Mouse (Mus musculus): ENCODE data around the gene Atp7a. TPM values are rescaled to one million over a fixed set of nuclear protein-coding genes. Genes with fewer than 3 reads are reported as not detected.

Atp7a gene
- polyA plus RNA-seq, 1 experiment from 2014 or later: 30.0 TPM

- Histone ChIP-seq H3K4me3 (ENCODE audit: low read depth, low read length) (peak within 1 kb of the TSS; percentile 52), H3K9me3 (replicated peaks; ENCODE audit: control insufficient read depth, low read length) (no peaks in the 10 kb centered on the region), H3K4me2 (ENCODE audit: low read depth, low read length) (peak within 1 kb of the TSS; percentile 23; the same call in 1 of the 2 replicates), H3K27me3 (ENCODE audit: control insufficient read depth, insufficient read depth, low read length) (no peaks in the 10 kb centered on the region), H3K27ac (replicated peaks; ENCODE audit: low read depth, low read length) (peak within 1 kb of the TSS; percentile 56; the same call in 1 of the 2 replicates), H3K36me3 (replicated peaks; ENCODE audit: control insufficient read depth, insufficient read depth, low read depth, low read length) (no peaks in the 10 kb centered on the region), H3K4me1 (ENCODE audit: control insufficient read depth, insufficient read depth, low read length) (no peaks in the 10 kb centered on the region), H3K9ac (replicated peaks; ENCODE audit: low read length) (peak within 1 kb of the TSS; percentile 66)
- DNase-seq (ENCODE audit: low spot score) (peak; percentile 92), ATAC-seq (replicated peaks; ENCODE audit: insufficient number of reproducible peaks, low FRiP score, low TSS enrichment, low read depth) (no peak; the same call in 1 of the 2 replicates)
- WGBS: 16% methylated on average over 26 of the region's 26 CpGs
Measured at GRCm38 (mm10) chrX:106015571-106016322, 11.3 kb upstream of the Atp7a start, which contains the start of gene Cox7b. TSS of gene Cox7b (plus strand) at chrX:106015700.

DNA sequence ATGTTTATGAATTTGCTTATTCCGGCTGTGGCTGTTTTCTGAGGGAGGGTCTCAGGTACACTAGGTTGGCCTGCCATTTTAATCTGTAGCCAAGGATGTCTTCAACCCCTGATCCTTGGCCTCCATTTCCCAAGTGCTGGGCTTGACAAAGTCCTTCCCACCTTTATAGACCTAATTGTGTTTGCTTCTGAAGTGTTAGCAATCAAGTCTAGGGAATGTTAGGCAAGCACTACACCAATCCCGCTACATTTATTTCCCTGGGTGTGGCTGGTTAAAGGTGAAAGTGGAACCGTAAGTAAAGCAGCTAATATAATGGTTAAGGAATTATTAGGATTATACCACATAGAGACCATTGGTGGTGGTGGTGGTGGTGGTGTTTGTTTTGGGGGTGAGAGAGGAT is 10.0 kb upstream of the Atp7a start:
- DNase-seq (ENCODE audit: low spot score): no peak
- H3K4me1 ChIP-seq (ENCODE audit: control insufficient read depth, insufficient read depth, low read length): no peaks in the 10 kb centered on the region
- H3K4me3 ChIP-seq (ENCODE audit: low read depth, low read length): no peak overlapping the region
- no peak for ATAC-seq (replicated peaks; ENCODE audit: insufficient number of reproducible peaks, low FRiP score, low TSS enrichment, low read depth)
- H3K27me3 ChIP-seq (ENCODE audit: control insufficient read depth, insufficient read depth, low read length): no peaks in the 10 kb centered on the region
- WGBS: 89% methylated on average over 3 of the region's 3 CpGs
- no peak overlapping the region for H3K9ac ChIP-seq (replicated peaks; ENCODE audit: low read length)
- no peaks in the 10 kb centered on the region for H3K9me3 ChIP-seq (replicated peaks; ENCODE audit: control insufficient read depth, low read length)
- H3K4me2 ChIP-seq (ENCODE audit: low read depth, low read length): no peak overlapping the region
- no peaks in the 10 kb centered on the region for H3K36me3 ChIP-seq (replicated peaks; ENCODE audit: control insufficient read depth, insufficient read depth, low read depth, low read length)
- no peak overlapping the region for H3K27ac ChIP-seq (replicated peaks; ENCODE audit: low read depth, low read length)

- WGBS: 91% methylated on average over 4 of the region's 4 CpGs
- Histone ChIP-seq H3K4me1 (ENCODE audit: control insufficient read depth, insufficient read depth, low read length) (no peaks in the 10 kb centered on the region), H3K27ac (replicated peaks; ENCODE audit: low read depth, low read length) (no peak overlapping the region), H3K4me3 (ENCODE audit: low read depth, low read length) (no peak overlapping the region), H3K9me3 (replicated peaks; ENCODE audit: control insufficient read depth, low read length) (no peaks in the 10 kb centered on the region), H3K9ac (replicated peaks; ENCODE audit: low read length) (no peak overlapping the region), H3K27me3 (ENCODE audit: control insufficient read depth, insufficient read depth, low read length) (no peaks in the 10 kb centered on the region), H3K4me2 (ENCODE audit: low read depth, low read length) (no peak overlapping the region), H3K36me3 (replicated peaks; ENCODE audit: control insufficient read depth, insufficient read depth, low read depth, low read length) (no peaks in the 10 kb centered on the region)
- ATAC-seq (replicated peaks; ENCODE audit: insufficient number of reproducible peaks, low FRiP score, low TSS enrichment, low read depth) (no peak), DNase-seq (ENCODE audit: low spot score) (no peak)
Measured at GRCm38 (mm10) chrX:106017516-106017915, 9.6 kb upstream of the Atp7a start.

GRCm38 (mm10) chrX:106027343-106027674 is 233 bp downstream of the Atp7a start:
- 14% methylated on average over 8 of the region's 8 CpGs for WGBS
- no peaks in the 10 kb centered on the region for H3K4me1 ChIP-seq (ENCODE audit: control insufficient read depth, insufficient read depth, low read length)
- peak overlapping the region; percentile 10; the same call in 1 of the 2 replicates for H3K4me2 ChIP-seq (ENCODE audit: low read depth, low read length)
- no peak overlapping the region; the same call in 1 of the 2 replicates for H3K27ac ChIP-seq (replicated peaks; ENCODE audit: low read depth, low read length)
- DNase-seq (ENCODE audit: low spot score): no peak
- H3K36me3 ChIP-seq (replicated peaks; ENCODE audit: control insufficient read depth, insufficient read depth, low read depth, low read length): no peaks in the 10 kb centered on the region
- H3K4me3 ChIP-seq (ENCODE audit: low read depth, low read length): peak overlapping the region; percentile 48
- H3K9me3 ChIP-seq (replicated peaks; ENCODE audit: control insufficient read depth, low read length): no peaks in the 10 kb centered on the region
- no peak; the same call in 1 of the 2 replicates for ATAC-seq (replicated peaks; ENCODE audit: insufficient number of reproducible peaks, low FRiP score, low TSS enrichment, low read depth)
- H3K27me3 ChIP-seq (ENCODE audit: control insufficient read depth, insufficient read depth, low read length): no peaks in the 10 kb centered on the region
- H3K9ac ChIP-seq (replicated peaks; ENCODE audit: low read length): peak overlapping the region; percentile 64

DNA sequence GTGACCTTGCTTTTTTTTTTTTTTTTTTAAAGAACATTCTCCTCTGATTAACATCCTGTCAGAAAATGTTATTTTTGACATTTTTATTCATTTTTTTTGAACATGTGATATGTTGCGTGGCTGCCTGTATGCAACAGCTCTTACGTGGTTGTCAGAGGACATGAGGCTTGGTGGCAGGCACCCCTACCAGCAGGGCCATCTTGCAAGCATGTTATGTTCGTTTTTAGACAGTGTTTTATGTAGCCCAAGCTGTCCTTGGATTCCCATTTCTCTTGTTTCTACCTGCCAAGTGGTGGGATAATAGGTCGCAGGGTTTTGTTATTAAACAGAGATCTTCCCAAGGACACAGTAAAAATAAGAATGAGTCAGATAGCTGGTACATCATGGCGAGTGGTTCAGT is 3.1 kb downstream of the Atp7a start:
- no peaks in the 10 kb centered on the region for H3K4me1 ChIP-seq (ENCODE audit: control insufficient read depth, insufficient read depth, low read length)
- H3K36me3 ChIP-seq (replicated peaks; ENCODE audit: control insufficient read depth, insufficient read depth, low read depth, low read length): no peaks in the 10 kb centered on the region
- 82% methylated on average over 5 of the region's 5 CpGs for WGBS
- no peaks in the 10 kb centered on the region for H3K9me3 ChIP-seq (replicated peaks; ENCODE audit: control insufficient read depth, low read length)
- ATAC-seq (replicated peaks; ENCODE audit: insufficient number of reproducible peaks, low FRiP score, low TSS enrichment, low read depth) (no peak), DNase-seq (ENCODE audit: low spot score) (no peak)
- no peak overlapping the region for H3K27ac ChIP-seq (replicated peaks; ENCODE audit: low read depth, low read length)
- H3K9ac ChIP-seq (replicated peaks; ENCODE audit: low read length): no peak overlapping the region
- H3K27me3 ChIP-seq (ENCODE audit: control insufficient read depth, insufficient read depth, low read length): no peaks in the 10 kb centered on the region
- no peak overlapping the region for H3K4me3 ChIP-seq (ENCODE audit: low read depth, low read length)
- no peak overlapping the region for H3K4me2 ChIP-seq (ENCODE audit: low read depth, low read length)

- H3K9ac ChIP-seq (replicated peaks; ENCODE audit: low read length): no peak overlapping the region
- no peak overlapping the region for H3K4me3 ChIP-seq (ENCODE audit: low read depth, low read length)
- no peak overlapping the region for H3K27ac ChIP-seq (replicated peaks; ENCODE audit: low read depth, low read length)
- H3K4me2 ChIP-seq (ENCODE audit: low read depth, low read length): no peak overlapping the region
- DNase-seq (ENCODE audit: low spot score) (no peak), ATAC-seq (replicated peaks; ENCODE audit: insufficient number of reproducible peaks, low FRiP score, low TSS enrichment, low read depth) (no peak)
- H3K9me3 ChIP-seq (replicated peaks; ENCODE audit: control insufficient read depth, low read length): no peaks in the 10 kb centered on the region
- no peaks in the 10 kb centered on the region for H3K36me3 ChIP-seq (replicated peaks; ENCODE audit: control insufficient read depth, insufficient read depth, low read depth, low read length)
- H3K4me1 ChIP-seq (ENCODE audit: control insufficient read depth, insufficient read depth, low read length): no peaks in the 10 kb centered on the region
- H3K27me3 ChIP-seq (ENCODE audit: control insufficient read depth, insufficient read depth, low read length): no peaks in the 10 kb centered on the region
Measured at GRCm38 (mm10) chrX:106031124-106031523, 4.0 kb downstream of the Atp7a start.

- WGBS: 76% methylated on average over 2 of the region's 2 CpGs
- DNase-seq (ENCODE audit: low spot score) (no peak), ATAC-seq (replicated peaks; ENCODE audit: insufficient number of reproducible peaks, low FRiP score, low TSS enrichment, low read depth) (no peak)
Measured at GRCm38 (mm10) chrX:106035727-106036126, 8.7 kb downstream of the Atp7a start.

DNA sequence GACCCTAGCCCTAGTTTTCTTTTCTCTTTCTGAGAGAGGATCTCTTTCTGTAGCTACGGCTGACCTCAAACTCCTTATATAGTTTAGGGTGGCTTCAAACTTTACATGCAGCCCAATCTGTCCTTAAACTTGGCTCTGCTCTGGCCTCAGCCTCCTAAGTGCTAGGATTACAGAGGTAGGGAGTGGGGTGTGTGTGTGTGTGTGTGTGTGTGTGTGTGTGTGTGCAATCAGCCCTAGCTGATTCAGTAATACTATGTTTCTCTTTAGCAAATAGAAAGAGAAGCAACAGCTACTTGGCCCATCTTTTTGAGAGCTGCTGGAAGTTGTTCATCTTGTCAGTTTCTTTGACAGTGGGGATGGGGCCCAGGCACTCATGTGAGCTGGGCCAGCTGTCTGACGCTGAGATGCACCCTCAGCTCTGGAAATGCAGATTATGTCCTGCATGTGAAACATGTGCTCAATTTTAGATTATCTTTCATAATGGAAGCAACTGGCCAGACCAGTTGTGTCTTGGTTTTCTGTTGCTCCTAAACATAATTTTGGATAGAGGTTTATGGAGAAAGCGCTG is 10.2 kb downstream of the Atp7a start:
- 82% methylated on average over 3 of the region's 3 CpGs for WGBS
- no peaks in the 10 kb centered on the region for H3K27me3 ChIP-seq (ENCODE audit: control insufficient read depth, insufficient read depth, low read length)

More at GRCm38 (mm10) chrX:106035727-106036126, 8.7 kb downstream of the Atp7a start:
- Histone ChIP-seq H3K27ac (replicated peaks; ENCODE audit: low read depth, low read length) (no peak overlapping the region), H3K9me3 (replicated peaks; ENCODE audit: control insufficient read depth, low read length) (no peaks in the 10 kb centered on the region), H3K4me1 (ENCODE audit: control insufficient read depth, insufficient read depth, low read length) (no peaks in the 10 kb centered on the region), H3K4me3 (ENCODE audit: low read depth, low read length) (no peak overlapping the region), H3K4me2 (ENCODE audit: low read depth, low read length) (no peak overlapping the region), H3K36me3 (replicated peaks; ENCODE audit: control insufficient read depth, insufficient read depth, low read depth, low read length) (no peaks in the 10 kb centered on the region), H3K27me3 (ENCODE audit: control insufficient read depth, insufficient read depth, low read length) (no peaks in the 10 kb centered on the region), H3K9ac (replicated peaks; ENCODE audit: low read length) (no peak overlapping the region)

More for the DNA sequence above, 10.2 kb downstream of the Atp7a start:
- no peak overlapping the region for H3K27ac ChIP-seq (replicated peaks; ENCODE audit: low read depth, low read length)
- no peak overlapping the region for H3K4me2 ChIP-seq (ENCODE audit: low read depth, low read length)
- ATAC-seq (replicated peaks; ENCODE audit: insufficient number of reproducible peaks, low FRiP score, low TSS enrichment, low read depth): no peak
- no peaks in the 10 kb centered on the region for H3K36me3 ChIP-seq (replicated peaks; ENCODE audit: control insufficient read depth, insufficient read depth, low read depth, low read length)
- H3K9ac ChIP-seq (replicated peaks; ENCODE audit: low read length): no peak overlapping the region
- H3K4me3 ChIP-seq (ENCODE audit: low read depth, low read length): no peak overlapping the region
- no peak for DNase-seq (ENCODE audit: low spot score)
- no peaks in the 10 kb centered on the region for H3K9me3 ChIP-seq (replicated peaks; ENCODE audit: control insufficient read depth, low read length)
- H3K4me1 ChIP-seq (ENCODE audit: control insufficient read depth, insufficient read depth, low read length): no peaks in the 10 kb centered on the region

Measured in embryonic facial prominence, embryonic 11.5 days (tissue).